Mouse (Mus musculus) ES-E14 (cell line): Measurements from ENCODE around the gene Lin7a. TPM values are rescaled to one million over a fixed set of nuclear protein-coding genes. Genes with fewer than 3 reads are reported as not detected.

ENCODE experiments used
- DNase-seq: peaks from one replicate; pipeline ENCODE4 v3.0.0-alpha.2; 2013; ENCODE audit warnings: low read depth, low spot score
- H3K27ac ChIP-seq: 2 replicates; pipeline ENCODE4 v1.5.1; 2012; ENCODE audit warnings: low read depth, mild to moderate bottlenecking, low read length, moderate library complexity, mixed read lengths; ENCODE audit not compliant: poor library complexity, insufficient read depth, severe bottlenecking
- H3K36me3 ChIP-seq: 2 replicates; pipeline ENCODE4 v1.6.1; 2012; ENCODE audit warnings: mild to moderate bottlenecking, low read length, moderate library complexity, mixed read lengths; ENCODE audit not compliant: control insufficient read depth, poor library complexity, insufficient read depth, severe bottlenecking
- H3K4me1 ChIP-seq, 2 experiments: fragments of 150-350 bp in 1 of 2; sonication (generic) in 1 of 2; 2 replicates each; pipeline ENCODE4 v1.6.1; 2012; ENCODE audit warnings: low read length in 2 of 2, mild to moderate bottlenecking in 1 of 2, mixed read lengths in 1 of 2; ENCODE audit not compliant: control insufficient read depth in 2 of 2, insufficient read depth in 2 of 2, poor library complexity in 1 of 2
- H3K4me3 ChIP-seq, 2 experiments: fragments of 150-350 bp in 1 of 2; sonication (generic) in 1 of 2; 2 replicates each; pipeline ENCODE4 v1.5.1; 2012; ENCODE audit warnings: low read length in 2 of 2, low read depth in 1 of 2, mild to moderate bottlenecking in 1 of 2, mixed read lengths in 1 of 2; ENCODE audit not compliant: insufficient read depth in 1 of 2, poor library complexity in 1 of 2, severe bottlenecking in 1 of 2
- H3K9ac ChIP-seq: 2 replicates; pipeline ENCODE4 v1.6.1; 2012; ENCODE audit warnings: low read depth, mild to moderate bottlenecking, low read length, mixed read lengths; ENCODE audit not compliant: poor library complexity, insufficient read depth, severe bottlenecking
- H3K9me3 ChIP-seq: fragments of 150-350 bp; sonication (generic); 2 replicates; pipeline ENCODE4 v1.6.1; 2012; ENCODE audit warnings: low read depth, mild to moderate bottlenecking, low read length; ENCODE audit not compliant: control insufficient read depth, insufficient read depth
- CHD2 ChIP-seq: IDR thresholded peaks from 2 replicates; pipeline ENCODE4 v1.6.1; 2014; ENCODE audit warnings: mild to moderate bottlenecking, low read depth, low read length, inconsistent platforms
- HCFC1 ChIP-seq: IDR thresholded peaks from 2 replicates; pipeline ENCODE4 v1.6.1; 2012; ENCODE audit warnings: low read length, inconsistent platforms, borderline replicate concordance; ENCODE audit not compliant: insufficient read depth
- MAFK ChIP-seq: IDR thresholded peaks from 2 replicates; pipeline ENCODE4 v1.6.1; 2014; ENCODE audit warnings: mild to moderate bottlenecking, low read depth, low read length, inconsistent platforms; ENCODE audit not compliant: insufficient read depth
- ZC3H11A ChIP-seq: IDR thresholded peaks from 2 replicates; pipeline ENCODE4 v1.6.1; 2012; ENCODE audit warnings: low read depth, mild to moderate bottlenecking, inconsistent platforms, low read length, borderline replicate concordance
- ZNF384 ChIP-seq: IDR thresholded peaks from 2 replicates; pipeline ENCODE4 v1.6.1; 2012; ENCODE audit warnings: low read depth, low read length, inconsistent platforms
- in situ Hi-C, 2 experiments: fragments of 600-800 bp; cut with MboI; formaldehyde crosslinking; loops; one replicate each; pipeline ENCODE4 v1.15.1; 2025; ENCODE audit warnings: low sequenced_read_pairs in 2 of 2, inconsistent platforms in 1 of 2; ENCODE audit not compliant: unreplicated experiment in 2 of 2
- total RNA-seq: library from RNA; depleted of rRNA; stranded (reverse); fragments of 300-350 nt; gene quantifications from 2 replicates; pipeline ENCODE4 v1.2.3, GENCODE M21; 2012

Gene Lin7a
- total RNA-seq, 1 experiment, result 0.09 TPM

DNA sequence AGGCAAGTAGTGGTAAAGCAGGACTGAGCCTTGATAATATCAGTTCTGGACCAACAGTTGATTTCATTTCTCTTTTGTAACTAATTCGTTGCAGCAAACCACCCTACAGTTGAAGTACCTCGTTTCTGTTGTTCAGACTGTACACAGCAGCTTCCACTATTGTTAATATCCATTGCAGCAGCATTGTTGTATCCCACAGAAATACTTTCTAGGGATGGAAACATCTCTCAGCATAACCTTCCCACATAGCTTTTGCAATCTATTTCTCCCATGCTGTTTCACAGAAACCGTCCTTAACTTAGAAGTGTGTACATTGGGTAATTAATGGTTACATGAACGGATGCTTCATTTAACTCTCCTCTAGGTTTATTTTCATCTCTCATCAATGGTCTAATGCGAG lies 42.7 kb upstream of the Lin7a start:
- DNase-seq, result no peak
- Histone ChIP-seq H3K9ac (no peak overlapping the region), H3K36me3 (no peaks in the 10 kb centered on the region), H3K9me3 (no peaks in the 10 kb centered on the region), H3K4me3 (no peak overlapping the region), H3K4me1 (no peaks in the 10 kb centered on the region), H3K27ac (no peak overlapping the region)
- TF ChIP-seq ZNF384, result no peak
- no peak for TF ChIP-seq CHD2
- no peak for TF ChIP-seq ZC3H11A
- no peak for TF ChIP-seq MAFK
- no peak for TF ChIP-seq HCFC1
- in situ Hi-C loops, result no loop called here

DNA sequence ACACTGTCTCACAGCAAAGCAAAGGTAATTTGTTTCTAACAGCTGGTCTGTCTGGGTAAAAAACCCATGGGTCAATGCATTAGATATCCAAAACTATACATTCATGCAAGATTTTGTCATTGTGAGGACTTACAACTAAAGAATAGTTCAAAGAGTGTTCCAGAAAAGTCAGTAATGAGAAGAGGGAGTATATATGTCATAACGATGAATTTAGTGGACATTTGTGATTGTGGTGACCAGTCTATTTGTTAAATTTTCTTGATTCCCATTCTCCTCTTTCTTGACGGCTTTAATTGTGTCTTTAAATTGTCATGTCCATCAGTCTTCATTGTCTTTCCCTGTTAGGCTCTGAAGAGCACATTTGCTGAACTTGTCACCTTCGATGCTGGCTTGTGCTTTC lies 42.1 kb upstream of the Lin7a start:
- no peak for DNase-seq
- Histone ChIP-seq H3K9me3 (no peaks in the 10 kb centered on the region), H3K9ac (no peak overlapping the region), H3K27ac (no peak overlapping the region), H3K4me3 (no peak overlapping the region), H3K4me1 (no peaks in the 10 kb centered on the region), H3K36me3 (no peaks in the 10 kb centered on the region)
- in situ Hi-C loops, result no loop called here
- TF ChIP-seq ZNF384 (no peak), HCFC1 (no peak), MAFK (no peak), CHD2 (no peak), ZC3H11A (no peak)

DNA sequence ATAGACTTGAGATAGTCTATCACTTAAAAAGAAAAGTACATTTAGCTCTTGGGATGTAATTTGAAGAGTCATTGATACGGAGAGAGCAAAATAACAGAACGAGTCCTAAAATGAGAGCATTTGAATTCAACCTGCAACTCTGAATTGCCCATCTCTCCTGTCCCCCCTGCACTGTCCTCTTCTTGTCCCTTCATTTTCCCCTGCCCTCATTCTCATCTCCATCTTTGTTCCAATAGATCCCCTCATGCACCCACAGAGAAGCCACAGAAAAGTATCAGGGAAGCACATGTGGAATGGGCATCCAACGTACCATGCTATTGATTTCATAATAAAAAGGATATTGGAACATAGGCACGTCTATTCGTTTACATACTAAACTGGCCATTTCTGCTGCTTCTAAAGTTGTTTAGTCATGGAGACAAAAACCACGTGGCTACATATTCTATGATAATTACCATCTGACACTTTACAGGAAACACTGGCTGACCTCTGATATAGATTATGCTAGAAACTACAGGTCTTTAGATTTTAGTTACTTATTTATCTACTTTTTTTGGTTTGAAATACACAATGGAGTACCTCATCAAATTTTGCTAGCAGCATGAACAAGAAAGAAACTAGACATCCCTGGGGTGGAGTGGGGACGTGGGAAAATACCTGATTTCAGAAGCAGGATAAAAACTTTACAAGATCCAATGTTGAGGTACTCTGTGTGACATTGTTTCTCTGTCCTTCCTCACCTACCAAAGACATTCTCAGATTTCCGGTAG lies 41.2 kb upstream of the Lin7a start:
- TF ChIP-seq MAFK (no peak), CHD2 (no peak), HCFC1 (no peak), ZNF384 (no peak), ZC3H11A (no peak)
- in situ Hi-C loops, result no loop called here
- no peaks in the 10 kb centered on the region for H3K4me1 ChIP-seq

GRCm38 (mm10) chr10:107230851-107231130 lies 40.7 kb upstream of the Lin7a start:
- TF ChIP-seq HCFC1 (no peak), CHD2 (no peak), ZNF384 (no peak), MAFK (no peak), ZC3H11A (no peak)
- Histone ChIP-seq H3K27ac (no peak overlapping the region), H3K9ac (no peak overlapping the region), H3K4me3 (no peak overlapping the region), H3K4me1 (no peaks in the 10 kb centered on the region), H3K36me3 (no peaks in the 10 kb centered on the region), H3K9me3 (no peaks in the 10 kb centered on the region)
- no peak for DNase-seq
- in situ Hi-C loops, result no loop called here

More for the DNA sequence above, 41.2 kb upstream of the Lin7a start:
- H3K9ac ChIP-seq, result no peak overlapping the region
- H3K9me3 ChIP-seq, result no peaks in the 10 kb centered on the region
- H3K27ac ChIP-seq, result no peak overlapping the region
- no peaks in the 10 kb centered on the region for H3K36me3 ChIP-seq
- H3K4me3 ChIP-seq, result no peak overlapping the region
- DNase-seq, result no peak
